Mouse (Mus musculus) ES-Bruce4 (cell line): ENCODE results near the gene Chsy1.

Source experiments
- CTCF ChIP-seq: IDR thresholded peaks from one replicate; pipeline ENCODE4 v1.8.1; 2011; ENCODE audit warnings: low read depth, low read length
- EP300 ChIP-seq: IDR thresholded peaks from 2 replicates; pipeline ENCODE4 v1.6.1; 2011; ENCODE audit warnings: low read depth, low read length; ENCODE audit not compliant: insufficient read depth
- POLR2A ChIP-seq: IDR thresholded peaks from one replicate; pipeline ENCODE4 v1.8.1; 2011; ENCODE audit warnings: low read length; ENCODE audit not compliant: insufficient read depth

DNA sequence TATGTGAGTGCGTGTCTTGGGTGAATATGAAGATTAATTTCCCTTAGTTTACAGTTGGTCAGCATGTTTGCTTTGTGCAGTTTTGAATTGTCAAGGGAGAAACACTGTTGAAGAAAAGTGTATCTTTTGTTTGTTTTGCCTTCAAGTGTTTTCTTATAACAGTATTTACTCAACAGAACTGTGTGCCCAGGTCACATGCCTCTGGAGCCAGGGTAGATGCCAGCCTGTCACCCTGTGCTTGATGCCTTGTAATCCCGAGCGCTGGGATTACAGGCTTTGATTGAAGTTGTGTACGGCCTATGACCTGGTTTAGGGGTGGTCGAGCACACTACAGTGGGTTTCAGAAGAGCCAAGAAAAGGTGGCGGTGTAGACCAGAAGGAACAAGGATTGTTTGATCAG lies 25.6 kb upstream of the Chsy1 start:
- no peak for TF ChIP-seq EP300
- TF ChIP-seq POLR2A: no peak
- TF ChIP-seq CTCF: no peak
